Mouse (Mus musculus) limb, embryonic 14.5 days (tissue): Measurements from ENCODE around the gene Sox5. TPM values are rescaled to one million over a fixed set of nuclear protein-coding genes. Genes with fewer than 3 reads are reported as not detected.

Experiments
- ATAC-seq: fragments of 200-750 bp; cut with Nextera tagmentation; 2 replicates; pipeline ENCODE4 v1.8.0; 2017; ENCODE audit warnings: low read depth, moderate number of reproducible peaks, moderate TSS enrichment; ENCODE audit not compliant: low FRiP score
- DNase-seq: peaks from one replicate; pipeline ENCODE4 v3.0.0-alpha.2; 2015; ENCODE audit warnings: low spot score
- H3K27ac ChIP-seq: fragments of 300-500 bp; sonication (generic); replicated peaks from 2 replicates; pipeline ENCODE4 v1.5.1; 2014; ENCODE audit warnings: low read depth, mild to moderate bottlenecking, low read length, moderate library complexity, mixed read lengths
- H3K27me3 ChIP-seq: fragments of 300-500 bp; sonication (generic); 2 replicates; pipeline ENCODE4 v1.6.1; 2014; ENCODE audit warnings: low read length, mixed read lengths; ENCODE audit not compliant: control insufficient read depth, insufficient read depth
- H3K36me3 ChIP-seq: fragments of 300-500 bp; sonication (generic); 2 replicates; pipeline ENCODE4 v1.6.1; 2014; ENCODE audit warnings: mild to moderate bottlenecking, low read length, moderate library complexity, mixed read lengths; ENCODE audit not compliant: control insufficient read depth, insufficient read depth
- H3K4me1 ChIP-seq: fragments of 300-500 bp; sonication (generic); 2 replicates; pipeline ENCODE4 v1.6.1; 2014; ENCODE audit warnings: antibody characterized with exemption, low read length, mixed read lengths; ENCODE audit not compliant: control insufficient read depth, insufficient read depth
- H3K4me2 ChIP-seq: fragments of 300-500 bp; sonication (generic); replicated peaks from 2 replicates; pipeline ENCODE4 v1.6.1; 2014; ENCODE audit warnings: low read depth, mild to moderate bottlenecking, low read length, moderate library complexity; ENCODE audit not compliant: severe bottlenecking
- H3K4me3 ChIP-seq: fragments of 300-500 bp; sonication (generic); replicated peaks from 2 replicates; pipeline ENCODE4 v1.5.1; 2014; ENCODE audit warnings: low read length
- H3K9ac ChIP-seq: fragments of 300-500 bp; sonication (generic); 2 replicates; pipeline ENCODE4 v1.6.1; 2014; ENCODE audit warnings: mild to moderate bottlenecking, low read depth, low read length, moderate library complexity; ENCODE audit not compliant: severe bottlenecking
- H3K9me3 ChIP-seq: fragments of 300-500 bp; sonication (generic); 2 replicates; pipeline ENCODE4 v1.6.1; 2016; ENCODE audit warnings: low read length; ENCODE audit not compliant: control insufficient read depth
- POLR2A ChIP-seq: fragments of 200-500 bp; IDR thresholded peaks from 2 replicates; pipeline ENCODE4 v1.8.0; 2012; ENCODE audit warnings: inconsistent platforms, mild to moderate bottlenecking, moderate library complexity, borderline replicate concordance; ENCODE audit not compliant: insufficient read depth, insufficient read length; ENCODE audit errors: extremely low read depth
- WGBS: fragments of 180-500 bp; shearing (Covaris S2); extraction: QIAGEN DNeasy Blood & Tissue Kit; methylation state at CpG from one replicate; pipeline ENCODE4 v1.1.7; 2014; 5-methylcytosine and 5-hydroxymethylcytosine counted together
- polyA plus RNA-seq, 2 experiments: library from polyadenylated mRNA; depleted of rRNA in 1 of 2; stranded (reverse) in 1 of 2; unstranded in 1 of 2; fragments of >200 nt; fragmentation: Nextera tagmentation in 1 of 2; extraction: Ambion mirVana in 1 of 2; gene quantifications; 2 replicates each; pipeline versions ENCODE4 v1.2.1 to v1.2.3; 2012 to 2014

The Sox5 gene
- polyA plus RNA-seq, 2 experiments, result 20.6 to 32.8 TPM

DNA sequence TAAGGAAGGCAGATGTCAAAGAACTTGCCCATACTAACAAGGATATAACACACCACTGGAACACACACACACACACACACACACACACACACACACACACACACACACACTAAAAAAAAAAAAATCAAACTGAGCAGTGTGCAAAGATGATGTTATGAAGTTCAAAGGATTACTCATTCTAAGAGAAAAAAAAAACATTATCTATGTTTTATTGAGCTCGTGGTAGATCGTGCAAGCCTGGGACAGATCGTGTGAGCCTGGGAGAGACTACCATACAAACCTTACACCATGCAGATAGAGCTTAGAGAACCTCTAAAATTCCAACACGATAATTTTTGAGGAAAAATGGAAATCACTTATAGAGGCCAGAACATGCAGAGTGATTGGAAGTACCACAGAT is 448.6 kb downstream of the Sox5 start:
- Histone ChIP-seq H3K4me1 (no peaks in the 10 kb centered on the region), H3K9me3 (no peaks in the 10 kb centered on the region), H3K4me3 (no peak overlapping the region), H3K36me3 (no peaks in the 10 kb centered on the region), H3K27ac (no peak overlapping the region), H3K4me2 (no peak overlapping the region), H3K27me3 (no peaks in the 10 kb centered on the region), H3K9ac (no peak overlapping the region)
- WGBS, result 92% methylated on average over 4 of the region's 4 CpGs
- DNase-seq (no peak), ATAC-seq (no peak)
- no peak for TF ChIP-seq POLR2A

- ATAC-seq (no peak), DNase-seq (no peak)
- no peaks in the 10 kb centered on the region for H3K9me3 ChIP-seq
- H3K4me1 ChIP-seq, result no peaks in the 10 kb centered on the region
- H3K36me3 ChIP-seq, result no peaks in the 10 kb centered on the region
- H3K4me3 ChIP-seq, result no peak overlapping the region
- 85% methylated on average over 4 of the region's 4 CpGs for WGBS
- no peaks in the 10 kb centered on the region for H3K27me3 ChIP-seq
- no peak overlapping the region for H3K27ac ChIP-seq
- H3K4me2 ChIP-seq, result no peak overlapping the region
- TF ChIP-seq POLR2A, result no peak
- H3K9ac ChIP-seq, result no peak overlapping the region
Measured at GRCm38 (mm10) chr6:144332027-144332426, 449.8 kb downstream of the Sox5 start.

GRCm38 (mm10) chr6:144329311-144329930 is 452.4 kb downstream of the Sox5 start:
- Histone ChIP-seq H3K27ac (no peak overlapping the region), H3K4me2 (no peak overlapping the region), H3K4me3 (no peak overlapping the region), H3K9ac (no peak overlapping the region), H3K36me3 (no peaks in the 10 kb centered on the region), H3K4me1 (peaks cover 4% of the 10 kb centered on the region; the same call in 1 of the 2 replicates), H3K27me3 (no peaks in the 10 kb centered on the region), H3K9me3 (no peaks in the 10 kb centered on the region)
- WGBS, result 67% methylated on average over 2 of the region's 2 CpGs
- DNase-seq, result no peak
- no peak for ATAC-seq
- no peak for TF ChIP-seq POLR2A

- ATAC-seq (no peak), DNase-seq (no peak)
- Histone ChIP-seq H3K9me3 (no peaks in the 10 kb centered on the region), H3K36me3 (no peaks in the 10 kb centered on the region), H3K27me3 (no peaks in the 10 kb centered on the region), H3K4me3 (no peak overlapping the region), H3K27ac (no peak overlapping the region), H3K4me1 (peaks cover 4% of the 10 kb centered on the region; the same call in 1 of the 2 replicates), H3K4me2 (no peak overlapping the region), H3K9ac (no peak overlapping the region)
- WGBS, result 87% methylated on average over 4 of the region's 4 CpGs
- TF ChIP-seq POLR2A, result no peak
Measured at GRCm38 (mm10) chr6:144328779-144329178, 453.0 kb downstream of the Sox5 start.

GRCm38 (mm10) chr6:144326817-144327216 is 455.0 kb downstream of the Sox5 start:
- H3K9ac ChIP-seq, result no peak overlapping the region
- no peaks in the 10 kb centered on the region for H3K27me3 ChIP-seq
- H3K4me3 ChIP-seq, result no peak overlapping the region
- no peak for TF ChIP-seq POLR2A
- WGBS, result 46% methylated on average over 3 of the region's 3 CpGs
- ATAC-seq (no peak), DNase-seq (no peak)
- H3K9me3 ChIP-seq, result no peaks in the 10 kb centered on the region
- H3K4me2 ChIP-seq, result no peak overlapping the region
- H3K4me1 ChIP-seq, result peaks cover 4% of the 10 kb centered on the region; the same call in 1 of the 2 replicates
- no peaks in the 10 kb centered on the region for H3K36me3 ChIP-seq
- H3K27ac ChIP-seq, result no peak overlapping the region

GRCm38 (mm10) chr6:144323372-144323771 is 458.4 kb downstream of the Sox5 start:
- Histone ChIP-seq H3K36me3 (no peaks in the 10 kb centered on the region), H3K27ac (no peak overlapping the region), H3K27me3 (no peaks in the 10 kb centered on the region), H3K9me3 (no peaks in the 10 kb centered on the region), H3K4me1 (peaks cover 4% of the 10 kb centered on the region; the same call in 1 of the 2 replicates), H3K9ac (no peak overlapping the region), H3K4me3 (no peak overlapping the region), H3K4me2 (no peak overlapping the region)
- ATAC-seq (no peak), DNase-seq (no peak)
- WGBS, result 78% methylated on average over 4 of the region's 4 CpGs
- TF ChIP-seq POLR2A, result no peak
